In the genomic region with DNA sequence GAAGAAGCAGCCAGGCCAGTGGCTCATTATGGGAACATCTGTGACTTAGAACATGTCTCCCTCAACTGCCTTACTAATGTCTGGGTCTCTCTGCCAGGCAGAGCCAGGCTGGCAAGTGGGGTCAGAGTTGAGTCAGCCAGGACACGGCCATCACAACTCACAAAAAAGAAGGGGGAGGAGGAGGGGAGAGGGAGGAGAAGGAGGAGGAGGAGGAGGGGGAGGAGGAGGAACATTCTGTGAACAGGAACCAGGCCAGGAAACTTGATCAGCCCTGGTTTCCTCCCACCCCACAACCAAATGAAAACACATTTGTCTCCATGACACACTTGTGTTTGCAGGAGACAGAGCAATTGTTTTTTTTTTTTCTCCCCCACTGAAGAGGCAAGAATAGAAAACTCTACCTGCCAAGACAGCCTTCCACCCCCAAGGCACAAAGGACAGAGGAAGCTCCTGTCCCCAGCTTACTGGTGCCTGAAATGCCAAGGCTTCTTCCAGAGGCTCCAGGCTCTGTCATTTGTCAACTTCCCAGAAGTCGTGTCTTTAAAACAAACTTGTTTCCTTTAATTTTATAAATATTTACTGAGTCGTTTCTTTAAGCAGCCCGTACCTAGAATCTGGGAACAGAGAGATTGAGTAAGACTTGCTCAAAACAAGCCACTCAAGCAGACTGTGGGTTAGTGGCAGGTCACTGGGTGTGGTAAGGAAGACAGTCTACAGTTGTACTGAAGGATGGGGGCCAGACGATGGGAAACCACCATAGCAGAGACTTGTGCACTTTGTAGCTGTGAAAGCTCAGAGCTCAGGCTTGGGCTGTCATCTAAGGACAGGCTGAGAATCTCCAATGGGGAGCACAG, we compare ENCODE assay signal across 8 mouse cellular contexts.
DNase-seq lines count a peak whose midpoint lies in the region; ATAC-seq lines count a peak whose summit lies in the region.

No protein-coding gene starts in this region.

- 54% methylated on average over 5 of the region's 5 CpGs for WGBS in hindbrain, embryonic 16.5 days
- WGBS in hindbrain, embryonic 10.5 days: 53% methylated on average over 5 of the region's 5 CpGs
- 28% methylated on average over 5 of the region's 5 CpGs for WGBS in heart, embryonic 15.5 days
- WGBS in stomach, embryonic 15.5 days: 6% methylated on average over 5 of the region's 5 CpGs

- no peak for ATAC-seq in hindbrain, embryonic 16.5 days
- no peak; the same call in 1 of the 2 replicates for ATAC-seq in heart, embryonic 15.5 days (replicated peaks; ENCODE audit: insufficient number of reproducible peaks, insufficient read depth, low FRiP score, low read depth)
- ATAC-seq in stomach, embryonic 15.5 days (ENCODE audit: insufficient read depth, low FRiP score, low read depth): peak; percentile 22; the same call in 1 of the 2 replicates
- ATAC-seq in megakaryocyte-erythroid progenitor cell, adult 5-6 weeks (replicated peaks; ENCODE audit: low FRiP score, low TSS enrichment, poor library complexity, severe bottlenecking): no peak
- ATAC-seq in monocyte, adult 5-6 weeks (replicated peaks; ENCODE audit: insufficient number of reproducible peaks, low FRiP score, low TSS enrichment, poor library complexity, severe bottlenecking): no peak

- peak overlapping the region; percentile 48; the same call in 1 of the 2 replicates for H3K27ac ChIP-seq in hindbrain, embryonic 16.5 days (ENCODE audit: low read depth, low read length)
- no peak overlapping the region; the same call in 1 of the 2 replicates for H3K27ac ChIP-seq in hindbrain, embryonic 10.5 days
- H3K27ac ChIP-seq in heart, embryonic 15.5 days: peak overlapping the region; percentile 6
- no peak overlapping the region for H3K27ac ChIP-seq in stomach, embryonic 15.5 days

- H3K9me3 ChIP-seq in hindbrain, embryonic 16.5 days (ENCODE audit: control insufficient read depth, low read length): no peaks in the 10 kb centered on the region
- no peaks in the 10 kb centered on the region for H3K9me3 ChIP-seq in hindbrain, embryonic 10.5 days
- no peaks in the 10 kb centered on the region for H3K9me3 ChIP-seq in heart, embryonic 15.5 days (replicated peaks)
- no peaks in the 10 kb centered on the region for H3K9me3 ChIP-seq in stomach, embryonic 15.5 days

- H3K36me3 ChIP-seq in hindbrain, embryonic 16.5 days (ENCODE audit: control insufficient read depth, insufficient read depth, low read length): no peaks in the 10 kb centered on the region
- H3K36me3 ChIP-seq in hindbrain, embryonic 10.5 days: no peaks in the 10 kb centered on the region
- H3K36me3 ChIP-seq in heart, embryonic 15.5 days: no peaks in the 10 kb centered on the region
- no peaks in the 10 kb centered on the region for H3K36me3 ChIP-seq in stomach, embryonic 15.5 days

- DNase-seq in hindbrain, embryonic 10.5 days (ENCODE audit: low spot score): no peak
- peak; percentile 41 to 82 for DNase-seq in kidney, postnatal 25 days
- no peak for DNase-seq in retina, postnatal 1 day

- H3K4me1 ChIP-seq in hindbrain, embryonic 16.5 days (ENCODE audit: control insufficient read depth, insufficient read depth, low read depth, low read length): no peaks in the 10 kb centered on the region
- H3K4me1 ChIP-seq in hindbrain, embryonic 10.5 days (replicated peaks): peaks cover 11% of the 10 kb centered on the region
- H3K4me1 ChIP-seq in heart, embryonic 15.5 days (replicated peaks): 0 out of 2 replicates have a peak, but pooled peaks cover 2% of the 10 kb centered on the region
- H3K4me1 ChIP-seq in stomach, embryonic 15.5 days: peaks cover 14% of the 10 kb centered on the region

- H3K4me2 ChIP-seq in hindbrain, embryonic 16.5 days (ENCODE audit: low read length): no peak overlapping the region
- no peak overlapping the region for H3K4me2 ChIP-seq in heart, embryonic 15.5 days
- no peak overlapping the region for H3K4me2 ChIP-seq in stomach, embryonic 15.5 days

- no peaks in the 10 kb centered on the region for H3K27me3 ChIP-seq in hindbrain, embryonic 16.5 days (replicated peaks; ENCODE audit: control insufficient read depth, insufficient read depth, low read length)
- no peaks in the 10 kb centered on the region for H3K27me3 ChIP-seq in hindbrain, embryonic 10.5 days (ENCODE audit: insufficient read depth, poor library complexity, severe bottlenecking)
- no peaks in the 10 kb centered on the region; the same call in none of the 2 replicates for H3K27me3 ChIP-seq in heart, embryonic 15.5 days
- no peaks in the 10 kb centered on the region for H3K27me3 ChIP-seq in stomach, embryonic 15.5 days (replicated peaks)

- H3K4me3 ChIP-seq in hindbrain, embryonic 16.5 days (ENCODE audit: low read length): no peak overlapping the region
- H3K4me3 ChIP-seq in hindbrain, embryonic 10.5 days: no peak overlapping the region
- no peak overlapping the region for H3K4me3 ChIP-seq in heart, embryonic 15.5 days
- no peak overlapping the region for H3K4me3 ChIP-seq in stomach, embryonic 15.5 days (replicated peaks)

- H3K9ac ChIP-seq in hindbrain, embryonic 16.5 days (ENCODE audit: low read depth, low read length): no peak overlapping the region
- no peak overlapping the region for H3K9ac ChIP-seq in heart, embryonic 15.5 days
- H3K9ac ChIP-seq in stomach, embryonic 15.5 days: no peak overlapping the region

Comparison
In these comparisons a context has a peak if more than half of its experiments do, and no peak if none do; other contexts are left out.
1. H3K27ac ChIP-seq: peak in hindbrain, embryonic 16.5 days (single experiment) and heart, embryonic 15.5 days (single experiment); none in hindbrain, embryonic 10.5 days (single experiment) and stomach, embryonic 15.5 days (single experiment).
2. DNase-seq: peak in kidney, postnatal 25 days (2 of 2); none in hindbrain, embryonic 10.5 days (single experiment) and retina, postnatal 1 day (single experiment).